Mouse (Mus musculus) spleen, adult 2 months (tissue): Measurements from ENCODE around the gene Dgcr2.

Experiments used
- CTCF ChIP-seq: fragments of 200-500 bp; IDR thresholded peaks from 2 replicates; pipeline ENCODE4 v1.5.1; 2011; ENCODE audit warnings: mild to moderate bottlenecking, inconsistent platforms; ENCODE audit not compliant: insufficient read depth, insufficient read length, insufficient replicate concordance; ENCODE audit errors: extremely low read depth
- POLR2A ChIP-seq: fragments of 200-500 bp; IDR thresholded peaks from 2 replicates; pipeline ENCODE4 v1.6.1; 2011; ENCODE audit warnings: low read depth, low read length, inconsistent platforms

- TF ChIP-seq CTCF = no peak
- no peak for TF ChIP-seq POLR2A
Measured at GRCm38 (mm10) chr16:17851331-17851730, 47.0 kb downstream of the Dgcr2 start.
